Mouse (Mus musculus): ENCODE measurements around the gene Cux1.

DNA sequence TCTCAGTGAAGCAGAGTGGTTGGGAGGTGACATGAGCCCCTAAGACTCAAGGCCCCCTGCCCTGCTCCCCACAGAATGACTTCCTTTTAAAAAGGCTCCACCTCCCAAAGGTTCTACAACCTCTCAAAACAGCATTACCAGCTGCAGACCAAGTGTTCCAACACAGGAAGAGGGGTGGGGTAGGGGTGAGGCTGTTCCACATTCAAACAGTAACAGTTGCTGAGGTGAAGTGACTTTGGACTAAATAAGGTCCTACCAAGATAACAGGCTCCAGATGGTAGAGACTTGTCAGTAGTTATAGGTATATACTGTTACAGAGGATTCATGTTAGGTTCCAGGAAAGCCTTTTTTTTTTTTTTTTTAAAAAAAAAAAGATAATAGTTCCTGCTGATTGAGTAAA is 117.5 kb downstream of the Cux1 start:
- TF ChIP-seq POLR2A (IDR thresholded peaks at IDR 0.05; ENCODE audit: borderline replicate concordance, insufficient read depth, low read length) (no peak), CTCF (IDR thresholded peaks at IDR 0.05; ENCODE audit: borderline replicate concordance, insufficient read depth, low read depth, low read length) (no peak)

Measured in cerebellum, adult 2 months (tissue).